Mouse (Mus musculus) forelimb bud, embryonic 11.5 days (tissue): Measurements from ENCODE around the gene Mpc1.
"Not testable (repeated sequence)": the region's sequence is repeated elsewhere in the genome, so short reads cannot be mapped to it uniquely, and the experiment has no call there.

Experiments used
- DNase-seq: peaks from one replicate; pipeline ENCODE4 v3.0.0-alpha.2; 2012; ENCODE audit warnings: low read depth, low spot score

The Mpc1 gene

DNA sequence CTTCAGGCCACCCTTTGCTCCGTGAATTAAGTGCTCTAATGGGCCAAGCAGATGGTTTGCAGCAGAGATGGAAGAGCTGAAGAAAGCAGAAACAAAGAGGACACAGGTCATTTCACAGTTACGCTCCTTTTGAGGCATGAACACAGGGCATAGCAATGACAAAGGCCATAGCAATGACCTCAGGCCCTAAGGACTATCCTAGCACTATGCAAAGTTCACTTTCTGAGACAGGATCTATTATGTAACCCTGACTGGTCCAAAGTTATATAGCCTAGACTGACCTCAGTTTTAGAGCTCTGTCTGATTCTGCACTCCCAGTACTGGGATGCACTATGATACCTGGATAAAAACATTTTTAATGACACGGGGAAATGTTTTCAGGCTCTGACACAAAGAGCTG, 4.3 kb upstream of the Mpc1 start:
- DNase-seq = no peak

GRCm38 (mm10) chr17:8283526-8284253, 986 bp downstream of the Mpc1 start:
- peak; percentile 95 for DNase-seq

GRCm38 (mm10) chr17:8284254-8284661, 1.6 kb downstream of the Mpc1 start:
- DNase-seq = no peak

DNA sequence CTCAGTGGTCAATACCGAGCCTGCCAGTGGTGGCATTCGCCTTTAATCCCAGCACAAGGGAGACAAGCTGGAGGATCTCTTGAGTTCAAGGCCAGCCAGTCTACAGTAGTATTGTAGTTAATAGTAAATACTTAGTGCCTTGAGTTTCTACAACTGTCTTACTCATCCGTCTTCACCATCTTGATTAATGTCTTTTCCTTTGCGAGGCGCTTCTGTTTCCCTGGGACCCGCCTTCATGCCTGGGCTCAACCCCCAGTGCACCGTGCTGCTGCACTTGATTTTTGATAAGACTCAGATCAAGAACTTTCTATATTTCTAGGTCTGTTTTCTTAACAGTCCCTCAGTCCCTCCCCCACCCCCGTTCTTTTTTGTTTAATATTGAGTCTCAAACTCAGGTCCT, 2.4 kb downstream of the Mpc1 start:
- DNase-seq = no peak

DNA sequence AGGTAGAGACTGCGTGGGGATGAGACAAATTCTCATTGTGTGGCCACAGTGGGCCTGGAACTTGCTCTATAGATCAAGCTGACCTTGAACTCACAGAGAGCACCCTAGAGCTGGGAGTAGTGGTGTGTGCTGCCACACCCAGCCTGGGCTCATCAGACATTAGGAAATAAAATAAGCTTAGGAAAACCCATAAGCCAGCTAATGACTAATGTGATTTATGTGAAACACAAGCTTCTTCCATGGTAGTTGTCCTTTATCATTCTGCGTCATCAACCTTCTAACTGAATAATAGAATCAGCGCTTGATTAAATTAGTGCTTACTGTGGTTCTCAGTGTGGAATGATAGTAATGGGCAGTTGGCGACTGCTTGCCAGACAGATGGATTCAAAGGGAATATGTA, 4.3 kb downstream of the Mpc1 start:
- DNase-seq = no peak

DNA sequence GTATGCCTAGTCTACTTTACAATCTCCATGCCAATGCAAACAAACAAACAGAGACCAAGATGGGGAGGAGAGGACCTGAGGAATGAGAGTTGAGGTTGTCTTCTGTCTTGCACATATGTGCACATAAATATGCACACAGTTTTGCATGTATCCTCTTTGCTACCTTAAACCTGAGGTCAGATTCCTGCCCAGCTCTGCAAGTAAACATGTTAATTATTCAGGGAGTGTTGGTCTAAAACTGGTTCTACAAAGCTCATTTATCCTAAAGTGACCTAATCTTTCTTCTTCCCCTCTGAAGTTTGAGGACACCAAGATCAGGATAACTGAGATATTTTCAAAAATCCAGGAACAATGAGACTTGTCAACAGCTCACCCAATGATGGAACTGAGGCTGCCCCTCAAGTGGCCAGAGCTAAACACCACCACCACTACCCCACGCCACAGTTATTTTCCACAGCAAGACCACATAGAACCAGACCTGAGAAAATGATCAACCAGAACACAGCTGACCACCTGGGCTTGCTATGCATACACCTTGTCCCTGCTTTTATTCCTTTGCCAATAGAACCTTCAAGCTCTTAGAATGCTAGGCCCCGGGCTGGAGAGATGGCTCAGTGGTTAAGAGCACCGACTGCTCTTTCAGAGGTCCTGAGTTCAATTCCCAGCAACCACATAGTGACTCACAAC, 7.4 kb downstream of the Mpc1 start:
- DNase-seq = no peak

GRCm38 (mm10) chr17:8290736-8291135, 8.0 kb downstream of the Mpc1 start:
- DNase-seq = no peak

DNA sequence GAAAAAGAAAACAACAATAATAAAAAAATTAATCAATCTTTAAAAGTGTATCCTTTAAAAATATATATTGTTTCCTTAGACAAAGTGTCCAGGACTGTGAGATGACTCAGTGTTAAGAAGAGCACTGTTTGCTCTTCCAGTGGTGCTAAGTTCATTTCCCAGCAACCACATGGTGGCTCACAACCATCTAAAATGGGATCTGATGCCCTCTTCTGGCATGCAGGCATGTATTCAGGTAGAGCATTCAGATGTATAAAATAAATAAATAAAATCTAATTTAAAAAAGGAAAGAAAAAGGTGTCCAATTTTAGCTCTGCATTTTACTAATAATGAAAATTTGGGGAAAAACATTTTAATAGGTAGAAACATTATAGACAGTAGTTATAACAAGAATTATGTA, 13.1 kb downstream of the Mpc1 start:
- DNase-seq = no peak

DNA sequence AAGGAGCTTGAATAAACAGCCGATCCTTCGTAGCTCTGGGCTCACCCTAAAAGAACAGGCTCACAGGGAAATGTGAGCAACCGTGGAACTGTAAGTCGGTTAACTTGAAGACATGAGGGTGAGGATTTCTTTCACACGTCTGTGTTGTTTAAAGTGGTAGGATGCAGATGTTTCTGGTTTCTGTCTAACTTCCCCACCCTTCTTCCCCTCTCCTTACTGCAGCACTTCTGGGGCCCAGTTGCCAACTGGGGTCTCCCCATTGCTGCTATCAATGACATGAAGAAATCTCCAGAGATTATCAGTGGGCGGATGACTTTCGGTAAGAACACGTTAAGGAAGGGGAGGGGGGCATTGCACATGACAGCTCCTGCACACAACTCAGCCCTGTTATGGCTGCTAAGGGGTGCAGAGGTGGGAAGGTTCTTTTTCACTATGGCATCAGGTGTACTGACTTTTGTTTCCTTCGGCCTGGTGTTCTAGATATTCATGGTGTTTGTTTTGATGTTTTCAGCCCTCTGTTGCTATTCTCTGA, 13.7 kb downstream of the Mpc1 start:
- DNase-seq = no peak

DNA sequence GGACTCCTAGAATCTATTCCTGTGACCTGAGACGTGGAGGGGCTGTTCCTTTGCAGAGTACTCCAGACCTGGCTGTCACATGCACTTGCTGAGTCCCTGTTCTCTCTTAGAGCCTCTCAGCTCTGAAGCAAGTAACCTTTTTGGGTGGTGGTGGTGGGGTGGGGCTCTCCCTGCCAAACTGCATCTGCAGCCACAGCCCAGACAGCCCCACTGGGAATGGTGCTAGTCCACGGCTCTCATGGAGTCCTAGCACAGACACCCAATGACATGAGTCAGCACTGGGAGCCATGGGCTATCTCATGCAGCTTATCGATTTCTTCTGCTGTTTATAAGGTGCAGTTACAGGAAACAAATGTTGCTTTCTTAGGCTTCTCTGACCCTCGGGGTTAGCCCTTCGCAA, 15.0 kb downstream of the Mpc1 start:
- no peak for DNase-seq

GRCm38 (mm10) chr17:8298281-8298680, 15.6 kb downstream of the Mpc1 start:
- DNase-seq = no peak

GRCm38 (mm10) chr17:8299524-8299923, 16.8 kb downstream of the Mpc1 start:
- no peak for DNase-seq

- no peak for DNase-seq
These were observed 18.8 kb downstream of the Mpc1 start for GRCm38 (mm10) chr17:8301515-8301914.

DNA sequence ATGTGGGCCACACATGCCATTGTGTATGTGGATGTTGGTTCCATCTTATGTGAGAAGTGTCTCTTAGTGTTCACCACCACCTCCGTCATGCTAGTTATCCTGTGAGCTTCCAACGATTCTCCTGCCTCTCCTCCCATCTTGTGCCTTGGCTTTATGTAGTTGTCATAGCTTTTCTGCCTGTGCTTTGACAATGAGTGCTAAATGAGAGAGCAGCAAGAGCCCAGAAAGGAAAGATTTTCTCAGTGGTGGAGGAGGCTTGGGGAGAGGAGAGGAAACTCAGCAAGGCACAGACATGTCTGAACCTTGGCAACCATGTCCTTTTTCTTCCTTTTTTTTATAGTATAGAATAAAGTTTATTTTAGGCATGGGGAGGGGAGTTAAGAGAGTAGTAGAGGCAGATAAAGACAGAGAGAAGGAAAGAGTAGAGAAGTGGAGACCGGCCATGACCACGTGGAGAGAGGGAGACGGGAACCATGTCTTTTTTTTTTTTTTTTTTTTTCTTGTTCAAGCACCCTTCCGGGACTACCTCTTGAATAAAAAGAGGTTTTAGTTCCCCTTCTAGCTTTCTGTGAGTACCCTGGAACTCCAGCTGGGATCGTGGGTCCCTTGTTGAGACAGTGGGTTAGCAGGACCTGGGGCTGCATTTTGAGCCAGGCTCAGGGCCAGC, 20.2 kb downstream of the Mpc1 start:
- DNase-seq = no peak

DNA sequence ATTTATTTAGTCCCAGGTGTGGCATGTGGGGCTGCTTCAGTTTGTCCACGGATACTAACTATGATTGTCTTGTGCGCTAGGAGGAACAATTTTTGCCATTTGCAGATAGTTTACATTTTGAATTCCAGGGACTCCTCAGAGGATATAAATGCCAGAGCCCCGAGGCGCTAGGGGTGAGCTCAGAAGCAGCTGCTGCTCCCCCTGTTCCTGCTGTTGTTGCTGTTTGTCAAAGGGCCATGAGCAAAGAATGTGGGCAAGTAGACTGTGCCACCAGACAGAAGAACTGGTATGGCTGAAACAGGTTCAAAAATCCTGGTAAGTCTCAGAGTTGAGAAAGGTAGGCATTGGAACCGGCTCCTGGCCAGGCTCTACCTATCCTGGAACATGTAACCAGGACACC, 21.0 kb downstream of the Mpc1 start:
- no peak for DNase-seq

DNA sequence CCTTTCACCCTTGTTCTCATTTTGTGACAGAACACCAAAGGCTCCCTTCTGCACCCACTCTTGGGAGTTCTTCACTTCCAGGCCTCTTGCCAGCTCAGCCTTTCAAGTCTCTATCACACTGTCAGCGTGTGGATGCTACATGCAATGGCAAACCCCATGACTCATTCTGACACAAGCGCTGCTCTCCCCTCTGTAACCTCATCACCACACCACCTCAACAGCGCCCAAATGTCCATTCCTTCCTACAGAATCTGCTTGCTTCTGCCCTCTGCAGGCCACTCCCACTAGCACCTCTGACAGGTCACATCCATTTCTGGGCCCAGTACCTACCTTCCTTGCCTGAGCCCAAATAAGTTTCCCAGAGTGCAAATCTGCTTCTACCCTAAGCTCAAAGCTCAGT, 23.1 kb downstream of the Mpc1 start:
- no peak for DNase-seq

DNA sequence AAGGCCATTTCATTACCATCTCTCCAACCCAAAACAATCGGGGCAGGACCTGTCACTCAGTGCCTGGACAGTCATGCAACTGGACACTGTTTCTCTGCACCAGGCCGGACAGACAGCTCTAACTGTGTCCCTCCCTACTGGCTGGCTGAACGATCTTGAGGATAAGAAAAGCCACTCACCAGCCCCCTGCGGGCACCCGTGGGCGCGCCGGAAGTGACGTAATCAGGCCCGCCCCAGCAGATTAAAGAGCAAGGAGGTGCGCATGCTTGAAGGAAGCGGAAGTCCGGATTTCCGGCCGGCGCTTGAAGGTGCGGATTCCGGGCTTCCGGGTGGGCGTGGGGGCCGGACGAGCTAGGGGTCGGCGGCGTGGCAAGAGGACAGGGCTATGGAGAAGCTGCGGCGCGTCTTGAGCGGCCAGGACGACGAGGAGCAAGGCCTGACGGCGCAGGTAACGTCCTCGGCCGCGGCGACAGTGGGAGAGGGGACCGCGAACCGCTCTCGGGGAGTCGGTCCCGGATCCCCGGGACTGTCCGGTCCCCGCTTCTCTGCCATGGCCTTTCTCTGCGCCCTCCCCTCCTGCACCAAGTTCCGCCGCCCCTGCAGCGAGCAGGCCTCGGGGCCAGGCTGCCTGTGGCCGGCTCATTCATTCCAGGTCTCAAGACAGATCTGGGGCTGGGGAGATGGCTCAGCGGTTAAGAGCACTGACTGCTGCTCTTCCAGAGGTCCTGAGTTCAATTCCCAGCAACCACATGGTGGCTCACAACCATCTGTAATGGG, 28.3 kb downstream of the Mpc1 start, which contains the start of gene Sft2d1:
Gene Sft2d1 (plus strand): TSS at position 265 of the 777 bp plus-strand sequence.
- DNase-seq = peak; percentile 88

DNA sequence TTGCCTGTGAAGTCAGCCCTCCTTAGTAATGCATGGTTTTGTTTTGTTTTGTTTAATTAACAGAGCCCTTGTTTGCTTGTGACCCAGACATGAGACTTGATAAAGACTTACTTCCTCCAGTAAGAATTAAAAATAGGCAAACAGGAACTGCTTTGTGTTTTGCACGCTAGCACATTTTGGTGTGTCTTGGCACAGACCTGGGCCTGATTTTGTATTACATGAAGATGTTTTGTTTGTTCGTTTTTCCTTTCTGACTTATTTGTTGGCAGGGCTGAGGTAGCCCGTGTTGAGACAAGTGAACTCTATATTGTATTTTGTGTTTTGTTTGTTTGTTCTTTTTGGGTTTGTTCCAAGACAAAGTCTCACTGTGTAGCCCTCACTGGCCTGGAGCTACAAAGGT, 29.0 kb downstream of the Mpc1 start:
- DNase-seq = no peak

GRCm38 (mm10) chr17:8313976-8314375, 31.3 kb downstream of the Mpc1 start:
- no peak for DNase-seq

DNA sequence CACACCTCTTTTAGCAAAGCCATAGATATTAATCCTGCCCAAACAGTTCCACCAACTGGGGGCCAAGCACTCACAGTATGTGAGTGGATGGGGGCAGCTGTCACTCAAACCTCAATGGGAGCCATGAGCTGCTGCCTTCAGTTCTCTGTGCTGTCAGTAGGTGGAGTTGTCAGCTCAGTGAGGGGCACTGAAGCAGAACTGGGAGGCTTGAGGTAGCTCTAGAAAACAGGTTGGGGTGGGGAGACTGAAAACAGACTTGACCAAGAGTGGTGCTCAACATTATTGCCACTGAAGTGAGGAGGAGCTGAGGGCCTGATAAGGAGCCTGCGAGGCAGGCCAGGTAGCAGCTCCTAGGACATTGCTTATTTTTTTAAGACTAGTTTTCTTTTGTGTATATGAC, 33.5 kb downstream of the Mpc1 start:
- no peak for DNase-seq

- not testable (repeated sequence) for DNase-seq
These were observed 44.2 kb downstream of the Mpc1 start for GRCm38 (mm10) chr17:8326877-8327276.
